Mouse (Mus musculus): ENCODE measurements at regions not wholly inside any gene's neighbourhood (a gene's known extent, or its start where the extent isn't known, plus 50 kb on each side); places are given as distances from the start of the nearest gene placed in this dataset.

- ATAC-seq (replicated peaks; ENCODE audit: low FRiP score, low TSS enrichment, poor library complexity, severe bottlenecking): no peak
Observed at GRCm38 (mm10) chr6:99954832-99955830, 228.9 kb upstream of the Prok2 start.

DNA sequence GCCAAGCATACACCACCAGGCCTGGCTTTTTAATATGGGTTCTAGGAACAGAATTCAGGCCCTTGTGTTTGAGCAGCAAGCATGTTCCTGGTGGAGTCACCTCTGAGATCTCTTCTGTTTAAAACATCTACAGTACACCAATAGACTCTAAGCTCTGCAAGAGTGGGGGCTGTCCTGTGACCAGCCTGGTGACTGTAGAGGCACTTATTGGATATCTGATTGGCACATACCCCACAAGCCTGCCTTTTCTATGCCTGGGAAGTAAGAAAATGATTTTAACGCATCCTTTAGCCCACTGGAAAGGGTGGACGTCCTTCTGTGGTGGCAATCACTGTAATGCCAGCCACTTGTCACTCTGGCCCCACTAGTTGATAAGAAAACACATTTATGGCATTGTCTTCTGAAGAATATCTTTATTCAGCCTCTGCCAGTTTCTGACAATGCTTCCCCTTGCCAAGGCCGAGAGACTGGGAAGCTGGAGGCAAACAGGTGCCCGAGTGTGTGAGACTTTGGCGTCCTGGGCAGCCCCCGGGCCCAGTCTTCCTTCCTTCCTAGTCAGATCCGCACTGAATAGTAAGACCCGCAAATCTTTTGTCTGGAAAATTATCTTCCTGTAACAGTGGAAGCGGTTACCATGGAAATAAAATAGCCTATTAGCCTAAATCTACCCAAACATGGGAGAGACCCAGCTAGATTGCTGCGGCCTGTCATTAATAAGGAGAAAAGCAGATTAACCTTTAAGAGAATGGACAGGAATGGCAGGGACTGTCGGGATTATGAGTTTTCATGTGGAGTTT, 228.0 kb upstream of the Prok2 start:
- ATAC-seq (replicated peaks; ENCODE audit: low FRiP score, low TSS enrichment, poor library complexity, severe bottlenecking): no peak

- no peak for ATAC-seq (replicated peaks; ENCODE audit: low FRiP score, low TSS enrichment, poor library complexity, severe bottlenecking)
Observed at GRCm38 (mm10) chr6:99950811-99951210, 224.6 kb upstream of the Prok2 start.

GRCm38 (mm10) chr6:99946917-99947316, 220.7 kb upstream of the Prok2 start:
- no peak for ATAC-seq (replicated peaks; ENCODE audit: low FRiP score, low TSS enrichment, poor library complexity, severe bottlenecking)

DNA sequence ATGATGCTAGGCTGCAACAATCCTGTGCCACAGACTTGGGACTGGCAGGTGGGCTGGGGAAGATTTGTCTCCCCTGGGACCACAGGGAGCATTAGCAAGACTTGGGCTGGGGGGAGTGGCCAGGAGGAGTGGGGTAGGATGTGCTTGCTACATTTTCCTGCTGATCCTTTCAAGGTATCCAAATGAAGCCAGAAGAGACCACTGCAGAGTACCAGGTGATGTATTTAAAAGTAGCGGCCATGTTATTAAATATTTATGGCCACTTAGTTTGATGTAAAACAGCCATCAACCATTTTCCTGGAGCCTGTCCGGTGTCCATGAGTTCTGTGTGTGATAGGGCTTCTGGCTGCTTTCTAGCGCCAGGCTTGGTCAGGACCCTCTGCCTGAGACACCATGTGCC, 220.3 kb upstream of the Prok2 start:
- no peak for ATAC-seq (replicated peaks; ENCODE audit: low FRiP score, low TSS enrichment, poor library complexity, severe bottlenecking)

- no peak for ATAC-seq (replicated peaks; ENCODE audit: low FRiP score, low TSS enrichment, poor library complexity, severe bottlenecking)
Observed at GRCm38 (mm10) chr6:99945691-99946090, 219.5 kb upstream of the Prok2 start.

GRCm38 (mm10) chr6:99942958-99943357, 216.8 kb upstream of the Prok2 start:
- ATAC-seq (replicated peaks; ENCODE audit: low FRiP score, low TSS enrichment, poor library complexity, severe bottlenecking): no peak

DNA sequence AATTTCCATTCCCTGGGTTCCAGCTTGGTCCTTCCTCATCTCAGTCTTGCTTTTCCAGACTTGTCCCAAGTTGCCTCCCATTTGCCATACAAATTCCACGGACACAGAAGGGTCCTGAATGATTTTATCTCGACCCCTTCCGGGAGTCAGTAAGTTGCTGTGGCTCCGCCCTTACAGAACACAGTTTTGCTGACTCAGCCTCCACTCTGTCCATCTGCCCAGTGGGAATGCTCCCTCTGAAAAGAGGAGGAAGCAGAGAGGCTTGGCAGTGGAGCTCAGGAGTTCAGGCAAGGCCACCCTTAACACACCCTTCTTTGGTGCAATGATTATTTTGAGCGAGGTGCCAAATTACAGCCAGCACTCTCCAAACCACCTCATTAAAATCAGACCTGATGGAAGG, 213.9 kb upstream of the Prok2 start:
- ATAC-seq (replicated peaks; ENCODE audit: low FRiP score, low TSS enrichment, poor library complexity, severe bottlenecking): no peak

- peak; percentile 26; the same call in 1 of the 2 replicates for ATAC-seq (replicated peaks; ENCODE audit: low FRiP score, low TSS enrichment, poor library complexity, severe bottlenecking)
Observed at GRCm38 (mm10) chr6:99939382-99939781, 213.2 kb upstream of the Prok2 start.

- no peak for ATAC-seq (replicated peaks; ENCODE audit: low FRiP score, low TSS enrichment, poor library complexity, severe bottlenecking)
Observed at GRCm38 (mm10) chr6:99938949-99939348, 212.8 kb upstream of the Prok2 start.

DNA sequence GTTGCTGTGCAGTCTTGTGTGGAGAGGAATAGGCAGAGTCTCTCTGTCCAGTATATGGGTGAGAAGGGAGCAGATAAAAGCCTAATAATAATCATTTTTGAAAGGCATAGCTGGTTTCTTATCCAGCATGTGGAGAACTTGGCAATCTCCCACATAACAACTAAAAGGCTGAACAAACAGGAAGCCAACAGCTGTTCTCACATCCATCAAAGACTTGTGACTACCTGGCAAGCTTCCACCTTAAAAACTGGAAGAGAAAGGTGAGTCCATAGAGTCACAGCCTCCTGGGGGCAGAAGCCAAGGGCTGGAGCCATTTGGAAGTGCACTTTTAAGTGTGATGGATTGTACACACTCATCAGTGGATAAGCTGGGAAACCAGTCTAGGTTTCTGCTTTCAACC, 210.5 kb upstream of the Prok2 start:
- no peak for ATAC-seq (replicated peaks; ENCODE audit: low FRiP score, low TSS enrichment, poor library complexity, severe bottlenecking)

DNA sequence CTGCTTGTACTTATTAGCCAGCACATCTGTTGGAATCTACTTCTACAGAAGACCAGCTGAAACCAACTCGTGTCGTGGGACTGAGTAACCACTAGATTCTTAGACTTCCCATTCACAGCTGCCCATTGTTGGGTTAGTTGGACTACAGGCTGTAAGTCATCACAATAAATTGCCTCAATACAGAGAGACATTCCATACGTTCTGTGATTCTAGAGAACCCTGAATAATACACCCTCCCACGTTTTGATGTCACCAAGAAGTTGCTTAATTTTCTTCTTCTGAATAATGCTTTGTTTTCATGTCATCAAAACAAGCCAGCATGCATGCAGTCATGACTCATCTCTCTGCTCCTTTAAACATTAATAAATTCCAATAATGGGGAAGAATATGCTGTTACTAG, 209.2 kb upstream of the Prok2 start:
- no peak for ATAC-seq (replicated peaks; ENCODE audit: low FRiP score, low TSS enrichment, poor library complexity, severe bottlenecking)

- peak; percentile 68 for ATAC-seq (replicated peaks; ENCODE audit: low FRiP score, low TSS enrichment, poor library complexity, severe bottlenecking)
Observed at GRCm38 (mm10) chr6:99934394-99934793, 208.2 kb upstream of the Prok2 start.

DNA sequence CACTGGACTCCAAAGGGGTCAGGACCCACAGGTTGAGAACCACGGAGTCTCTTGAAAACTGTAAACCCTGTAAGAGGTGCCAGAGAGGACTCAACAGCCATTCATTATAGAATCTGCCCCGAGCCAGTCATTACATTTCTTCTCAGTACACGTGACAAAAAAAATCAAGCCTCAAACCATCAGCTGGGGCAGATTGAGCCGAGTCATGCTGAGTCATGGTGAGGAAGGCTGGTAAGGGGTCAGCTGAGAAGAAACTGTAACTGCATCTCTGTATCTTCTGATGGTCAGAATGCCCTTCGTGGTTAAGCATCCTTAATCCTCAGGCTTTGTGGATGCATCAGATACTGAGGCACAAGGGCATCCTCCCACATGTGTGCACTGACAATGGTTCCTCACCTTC, 207.2 kb upstream of the Prok2 start:
- no peak for ATAC-seq (replicated peaks; ENCODE audit: low FRiP score, low TSS enrichment, poor library complexity, severe bottlenecking)

DNA sequence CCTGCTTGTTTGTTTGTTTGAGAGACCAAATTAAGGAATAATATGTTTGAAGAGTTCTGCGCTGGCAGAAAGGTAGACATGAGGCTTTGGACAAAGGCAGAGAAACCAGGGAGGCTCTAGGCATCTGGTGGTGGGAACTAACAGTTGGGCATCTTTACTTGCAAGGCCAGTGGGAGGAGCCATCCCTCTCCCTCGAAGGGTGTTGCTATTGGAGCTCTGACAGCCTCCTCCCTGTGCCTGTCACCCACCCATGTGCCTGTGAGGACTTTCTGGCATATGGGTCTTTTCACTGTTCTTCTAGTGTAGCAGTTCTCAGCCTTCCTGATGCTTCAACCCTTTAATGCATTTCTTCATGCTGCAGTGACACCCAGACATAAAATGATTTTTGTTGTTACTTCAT, 206.7 kb upstream of the Prok2 start:
- no peak for ATAC-seq (replicated peaks; ENCODE audit: low FRiP score, low TSS enrichment, poor library complexity, severe bottlenecking)

GRCm38 (mm10) chr6:99932405-99932804, 206.2 kb upstream of the Prok2 start:
- ATAC-seq (replicated peaks; ENCODE audit: low FRiP score, low TSS enrichment, poor library complexity, severe bottlenecking): no peak

GRCm38 (mm10) chr6:99931588-99931987, 205.4 kb upstream of the Prok2 start:
- no peak for ATAC-seq (replicated peaks; ENCODE audit: low FRiP score, low TSS enrichment, poor library complexity, severe bottlenecking)

- no peak for ATAC-seq (replicated peaks; ENCODE audit: low FRiP score, low TSS enrichment, poor library complexity, severe bottlenecking)
Observed at GRCm38 (mm10) chr6:99930316-99930715, 204.1 kb upstream of the Prok2 start.

DNA sequence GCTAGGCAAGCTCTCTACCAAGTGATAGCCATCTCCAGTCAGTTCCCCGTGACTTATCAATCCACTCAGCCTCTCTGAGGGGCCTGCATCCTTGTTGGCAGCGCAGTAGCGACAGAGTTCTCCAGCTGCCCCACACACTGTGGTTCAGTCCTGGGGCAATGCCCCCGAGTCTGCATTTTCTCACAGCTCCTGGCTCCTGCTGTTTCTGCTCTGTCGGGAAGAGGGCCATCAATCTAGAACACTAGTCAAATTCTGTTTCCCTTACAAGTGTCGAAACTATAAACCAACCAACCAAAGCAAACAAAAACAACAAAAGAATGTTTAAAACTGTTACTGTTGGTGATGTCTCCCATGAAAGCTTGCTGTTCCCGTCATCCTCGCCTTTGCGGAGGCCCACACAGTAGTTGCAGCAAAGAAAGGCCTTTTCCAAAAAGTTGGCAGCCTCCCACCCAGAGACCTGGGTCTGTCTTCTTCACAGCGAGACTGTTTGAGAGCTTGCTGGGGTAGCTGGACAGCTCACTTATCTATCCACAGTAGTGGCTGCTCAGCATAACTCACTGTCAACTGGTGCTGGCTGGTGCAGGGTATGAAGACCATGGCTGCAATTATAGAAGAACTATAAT, 201.9 kb upstream of the Prok2 start:
- no peak for ATAC-seq (replicated peaks; ENCODE audit: low FRiP score, low TSS enrichment, poor library complexity, severe bottlenecking)

- ATAC-seq (replicated peaks; ENCODE audit: low FRiP score, low TSS enrichment, poor library complexity, severe bottlenecking): no peak
Observed at GRCm38 (mm10) chr6:99924181-99924580, 198.0 kb upstream of the Prok2 start.
